Mouse (Mus musculus) testis, adult 2 months (tissue): Measurements from ENCODE around the gene Ssbp1. TPM values are rescaled to one million over a fixed set of nuclear protein-coding genes. Genes with fewer than 3 reads are reported as not detected.
A peak's percentile ranks its signal among the peaks of the same experiment; 100 is the strongest.

Experiments used
- H3K27ac ChIP-seq: fragments of 200-500 bp; 2 replicates; pipeline ENCODE4 v1.5.1; 2012; ENCODE audit warnings: low read depth, low read length; ENCODE audit not compliant: control insufficient read depth, insufficient read depth
- H3K27me3 ChIP-seq: fragments of 200-500 bp; 2 replicates; pipeline ENCODE4 v1.6.1; 2012; ENCODE audit warnings: mild to moderate bottlenecking, low read length, moderate library complexity; ENCODE audit not compliant: control insufficient read depth, insufficient read depth
- H3K36me3 ChIP-seq: fragments of 200-500 bp; 2 replicates; pipeline ENCODE4 v1.6.1; 2012; ENCODE audit warnings: mild to moderate bottlenecking, low read length; ENCODE audit not compliant: control insufficient read depth, insufficient read depth
- H3K4me1 ChIP-seq: fragments of 200-500 bp; 2 replicates; pipeline ENCODE4 v1.6.1; 2012; ENCODE audit warnings: low read length; ENCODE audit not compliant: control insufficient read depth, insufficient read depth
- H3K4me3 ChIP-seq: fragments of 200-500 bp; 2 replicates; pipeline ENCODE4 v1.5.1; 2012; ENCODE audit warnings: low read depth, mild to moderate bottlenecking, low read length, moderate library complexity, mixed read lengths; ENCODE audit not compliant: control insufficient read depth
- CTCF ChIP-seq: fragments of 200-500 bp; IDR thresholded peaks from 2 replicates; pipeline ENCODE4 v1.5.1; 2012; ENCODE audit warnings: low read depth, mild to moderate bottlenecking, inconsistent platforms, low read length, moderate library complexity; ENCODE audit not compliant: control insufficient read depth, insufficient read depth, insufficient replicate concordance
- POLR2A ChIP-seq: fragments of 200-500 bp; IDR thresholded peaks from 2 replicates; pipeline ENCODE4 v1.6.1; 2012; ENCODE audit warnings: low read depth, mild to moderate bottlenecking, inconsistent platforms, low read length, moderate library complexity; ENCODE audit not compliant: control insufficient read depth
- polyA plus RNA-seq: library from polyadenylated mRNA; depleted of rRNA; stranded (reverse); fragments of >200 nt; gene quantifications from 2 replicates; pipeline ENCODE4 v1.2.3, GENCODE M21; 2012

The Ssbp1 gene
- polyA plus RNA-seq, 1 experiment, result 7.4 TPM

DNA sequence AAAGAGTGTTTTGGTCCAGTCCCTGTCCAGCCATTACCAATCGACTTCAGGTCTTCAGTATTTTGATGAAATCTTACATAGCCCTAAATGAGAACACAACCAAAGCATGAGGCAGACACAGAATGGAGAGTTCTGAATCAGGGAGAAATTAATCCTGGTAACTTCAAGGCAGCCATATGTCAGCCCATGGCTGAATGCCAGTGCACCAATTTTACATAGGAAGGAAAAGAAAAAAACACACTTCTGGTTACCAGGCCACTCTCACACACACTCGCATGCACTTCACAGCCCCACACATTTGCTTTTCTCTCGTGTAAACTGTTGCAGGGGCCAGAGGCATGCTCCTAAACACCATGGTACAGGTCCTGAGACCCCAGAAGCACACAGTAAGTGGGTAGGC lies 40.3 kb upstream of the Ssbp1 start:
- H3K4me3 ChIP-seq, result no peak overlapping the region
- H3K4me1 ChIP-seq, result peaks cover 7% of the 10 kb centered on the region; the same call in 1 of the 2 replicates
- no peak for TF ChIP-seq POLR2A
- no peak for TF ChIP-seq CTCF
- no peak overlapping the region for H3K27ac ChIP-seq
- no peaks in the 10 kb centered on the region for H3K36me3 ChIP-seq
- H3K27me3 ChIP-seq, result no peaks in the 10 kb centered on the region

DNA sequence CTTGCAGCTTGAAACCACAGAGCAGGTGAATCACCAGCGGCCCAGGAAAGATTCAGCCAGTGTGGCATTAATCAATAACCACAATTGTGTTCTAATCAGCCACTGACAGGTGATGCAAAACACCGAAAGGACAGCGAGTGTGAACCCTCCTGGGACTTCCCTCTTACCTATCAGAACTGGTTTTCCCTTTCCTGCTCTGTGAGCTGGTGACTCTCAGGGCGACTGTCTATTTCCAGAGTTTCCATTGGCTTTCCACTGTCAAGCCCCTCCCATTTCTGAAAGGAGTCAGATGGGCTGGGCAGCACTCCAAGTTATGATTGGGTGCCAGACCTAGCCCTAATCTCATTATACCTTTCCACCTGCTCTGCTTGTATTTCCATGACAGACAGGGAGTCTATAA lies 39.8 kb upstream of the Ssbp1 start:
- H3K27ac ChIP-seq, result no peak overlapping the region
- TF ChIP-seq POLR2A (no peak), CTCF (no peak)
- peaks cover 11% of the 10 kb centered on the region; the same call in 1 of the 2 replicates for H3K4me1 ChIP-seq

DNA sequence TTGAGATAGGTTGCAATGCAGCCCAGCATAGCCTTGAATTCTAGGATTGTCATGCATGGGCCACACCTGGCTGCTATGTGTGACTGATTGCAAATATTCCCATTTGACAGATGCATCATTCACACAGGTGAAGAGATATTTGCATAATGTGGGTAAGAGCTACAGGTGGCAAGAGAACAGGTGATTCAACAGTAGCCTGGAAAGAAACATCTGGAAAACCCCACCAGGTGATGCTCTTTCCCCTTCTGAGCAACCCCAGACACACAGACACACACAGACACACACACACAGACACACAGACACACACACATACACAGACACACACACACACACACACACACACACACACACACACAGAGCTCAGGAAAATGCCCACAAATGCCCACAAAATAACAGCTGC lies 39.3 kb upstream of the Ssbp1 start:
- Histone ChIP-seq H3K4me3 (no peak overlapping the region), H3K27ac (no peak overlapping the region), H3K27me3 (no peaks in the 10 kb centered on the region; the same call in 1 of the 2 replicates), H3K4me1 (peaks cover 11% of the 10 kb centered on the region; the same call in 1 of the 2 replicates), H3K36me3 (no peaks in the 10 kb centered on the region)
- TF ChIP-seq POLR2A (no peak), CTCF (no peak)

More for the DNA sequence above, 39.8 kb upstream of the Ssbp1 start:
- Histone ChIP-seq H3K27me3 (no peaks in the 10 kb centered on the region; the same call in 1 of the 2 replicates), H3K4me3 (no peak overlapping the region), H3K36me3 (no peaks in the 10 kb centered on the region)

DNA sequence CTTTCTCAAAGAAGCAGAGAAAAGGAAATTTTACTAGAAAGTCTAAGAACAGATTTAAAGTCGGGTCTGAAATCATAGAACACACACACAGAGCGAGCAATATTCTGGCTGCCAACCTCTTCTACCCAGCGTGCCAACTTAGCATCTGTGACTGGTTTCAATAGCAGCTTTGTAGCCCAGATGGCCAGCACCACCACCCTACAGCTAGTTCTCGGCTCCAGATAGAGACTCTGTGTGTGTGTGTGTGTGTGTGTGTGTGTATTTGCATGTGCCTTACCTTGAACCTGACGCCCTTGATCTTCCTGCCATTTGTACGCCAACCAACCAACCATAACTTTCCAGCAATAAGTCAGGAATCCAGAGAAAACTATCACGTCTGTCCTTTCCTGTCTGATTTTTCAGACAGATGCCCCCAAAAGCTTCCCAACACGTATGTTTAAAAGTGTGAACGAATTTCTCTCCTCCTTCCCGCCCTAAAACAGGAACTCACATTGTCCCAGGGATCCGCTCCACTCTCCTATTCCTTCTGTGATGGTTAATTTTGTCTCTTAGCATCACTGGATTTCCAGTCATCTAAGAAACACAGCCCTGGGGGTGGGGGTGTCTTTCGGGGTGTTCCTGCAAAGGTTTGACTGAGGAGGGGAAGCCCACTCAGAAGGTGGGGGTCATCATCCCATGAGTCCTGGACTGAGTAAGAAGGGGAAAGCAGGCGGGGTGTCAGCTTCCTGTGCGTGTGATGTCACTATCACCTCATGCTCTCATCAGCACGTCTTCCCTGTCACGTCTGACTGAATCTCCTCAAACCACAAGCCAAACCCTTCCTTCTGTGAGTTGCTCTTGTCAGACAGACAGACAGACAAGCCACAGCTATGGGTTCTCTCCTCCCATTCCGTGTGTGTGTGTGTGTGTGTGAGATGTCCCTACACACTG lies 38.5 kb upstream of the Ssbp1 start:
- H3K4me3 ChIP-seq, result no peak overlapping the region

DNA sequence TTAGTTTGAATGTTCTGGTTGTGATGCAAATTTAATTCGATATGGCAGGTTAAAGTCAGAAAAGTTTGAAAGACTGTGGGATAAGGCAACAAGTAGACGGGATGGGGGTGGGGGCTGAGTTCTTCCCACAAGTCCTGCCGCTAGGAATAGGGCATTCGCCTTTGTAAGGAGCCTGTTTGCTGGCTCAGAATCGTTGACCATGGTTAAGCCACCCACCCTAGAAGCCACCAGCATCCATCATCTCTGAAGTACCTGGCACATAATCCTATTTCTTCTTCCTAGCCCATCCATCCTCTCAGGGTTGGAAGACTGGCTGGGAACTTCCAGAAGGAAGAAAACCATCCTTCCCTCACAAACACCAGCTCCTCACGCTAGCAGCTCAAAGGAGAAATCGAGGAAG lies 36.5 kb upstream of the Ssbp1 start:
- Histone ChIP-seq H3K36me3 (no peaks in the 10 kb centered on the region), H3K4me1 (peaks cover 11% of the 10 kb centered on the region; the same call in 1 of the 2 replicates), H3K27me3 (no peaks in the 10 kb centered on the region; the same call in 1 of the 2 replicates), H3K27ac (no peak overlapping the region), H3K4me3 (peak overlapping the region; percentile 84)
- TF ChIP-seq CTCF (no peak), POLR2A (no peak)

More for the DNA sequence above, 38.5 kb upstream of the Ssbp1 start:
- H3K36me3 ChIP-seq, result no peaks in the 10 kb centered on the region
- peaks cover 11% of the 10 kb centered on the region; the same call in 1 of the 2 replicates for H3K4me1 ChIP-seq
- no peak for TF ChIP-seq POLR2A
- no peak for TF ChIP-seq CTCF
- no peaks in the 10 kb centered on the region; the same call in 1 of the 2 replicates for H3K27me3 ChIP-seq
- H3K27ac ChIP-seq, result no peak overlapping the region

DNA sequence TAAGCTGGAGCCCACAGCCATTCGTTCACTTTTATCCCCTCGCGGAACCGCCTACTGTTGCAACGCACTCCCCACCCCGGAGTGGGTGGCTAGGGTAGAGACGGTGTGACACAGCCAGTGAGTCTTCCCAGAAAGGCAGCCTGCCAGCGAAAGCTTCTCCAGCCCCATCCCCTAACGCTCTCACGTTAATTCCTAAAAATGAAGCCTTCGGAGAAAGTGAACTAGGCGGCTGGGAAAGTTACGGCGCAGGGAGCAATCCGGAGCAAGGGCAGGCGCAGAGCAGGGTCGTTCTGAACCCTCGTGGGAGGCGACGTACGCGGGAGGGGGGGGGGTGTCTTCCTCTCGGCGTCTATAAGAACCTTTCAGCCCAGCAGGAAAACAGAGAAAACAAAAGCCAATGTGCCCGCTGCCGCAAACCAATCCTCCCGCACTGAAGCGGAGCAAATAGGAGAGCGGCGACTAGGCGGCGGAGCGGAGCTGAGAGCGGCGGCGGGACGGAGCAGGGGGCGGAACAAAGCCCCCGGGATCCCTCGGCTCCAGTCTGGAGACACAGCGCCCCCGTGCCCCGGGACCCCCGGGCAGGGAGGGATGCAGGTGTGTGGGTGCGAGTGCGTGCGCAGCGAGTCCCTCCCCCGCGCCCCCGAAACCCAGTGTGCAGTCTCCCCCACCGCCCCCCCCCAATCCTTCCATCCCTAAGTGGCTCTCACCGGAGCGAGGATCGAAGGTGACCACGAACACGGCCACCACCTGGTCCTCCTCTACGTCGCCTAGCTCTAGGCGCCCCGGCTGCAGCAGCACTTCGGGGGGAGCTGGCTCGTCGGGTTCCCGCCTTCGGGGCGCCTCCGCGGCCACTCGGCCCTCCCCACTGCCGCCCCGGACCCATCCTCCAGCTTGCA lies 35.8 kb upstream of the Ssbp1 start:
- Histone ChIP-seq H3K36me3 (no peaks in the 10 kb centered on the region), H3K27me3 (no peaks in the 10 kb centered on the region; the same call in 1 of the 2 replicates), H3K4me1 (peaks cover 11% of the 10 kb centered on the region; the same call in 1 of the 2 replicates), H3K4me3 (peak overlapping the region; percentile 84), H3K27ac (no peak overlapping the region)
- TF ChIP-seq POLR2A (no peak), CTCF (no peak)

DNA sequence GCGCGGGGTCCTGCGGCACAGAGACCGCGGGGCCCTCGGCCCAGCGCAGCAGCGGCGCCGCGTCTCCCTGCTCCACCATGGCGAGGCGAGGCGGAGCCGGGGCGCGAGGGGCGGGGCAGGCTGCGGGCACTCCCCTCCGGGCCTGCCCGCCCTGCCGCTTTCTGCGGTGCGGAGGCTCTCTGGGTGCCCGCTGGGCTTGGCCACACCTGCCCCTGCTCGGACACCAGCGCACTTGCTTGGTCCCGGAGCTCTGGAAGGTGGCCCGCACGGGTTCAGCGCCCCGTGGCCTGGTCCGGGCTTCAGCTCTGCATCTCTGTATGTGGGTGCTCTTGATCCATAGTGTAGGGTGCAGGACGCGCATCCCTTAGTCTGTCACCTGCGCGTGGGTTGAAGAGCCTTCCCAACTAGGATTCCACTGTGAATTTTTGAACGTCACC lies 35.1 kb upstream of the Ssbp1 start, which contains the start of gene E330009J07Rik:
Gene E330009J07Rik, minus strand, starts transcription at position 89 of the 437 bp plus-strand sequence.
- peak within 1 kb of the TSS; percentile 84 for H3K4me3 ChIP-seq
- H3K36me3 ChIP-seq, result no peaks in the 10 kb centered on the region
- TF ChIP-seq CTCF (no peak), POLR2A (0 out of 2 replicates have a peak, but pooled peaks have one; percentile 13)
- peaks cover 11% of the 10 kb centered on the region; the same call in 1 of the 2 replicates for H3K4me1 ChIP-seq
- no peak within 1 kb of the TSS for H3K27ac ChIP-seq
- no peaks in the 10 kb centered on the region; the same call in 1 of the 2 replicates for H3K27me3 ChIP-seq
